In genomic region chr9:109040216-109040615, GRCm38 (mm10) we compare ENCODE assay signal across 12 mouse cellular contexts. TPM values are rescaled to one million over a fixed set of nuclear protein-coding genes. Genes with fewer than 3 reads are reported as not detected.
DNase-seq lines count a peak whose midpoint lies in the region; ATAC-seq lines count a peak whose summit lies in the region.
"Had no signal": no experiment of that assay in that cellular context is flagged by ENCODE, and none has a peak within 500 bp of the region (broad histone marks: within the 10 kb centered on the region; RNA-seq: fewer than 3 reads in every experiment).

No protein-coding gene starts in this region.

- peak overlapping the region; percentile 69 for H3K4me2 ChIP-seq in lung, embryonic 16.5 days (ENCODE audit: low read depth, low read length)
- H3K4me2 ChIP-seq in kidney, embryonic 15.5 days: peak overlapping the region; percentile 84
- H3K4me2 ChIP-seq: hindbrain, embryonic 14.5 days had no signal

- H3K9ac ChIP-seq in lung, embryonic 16.5 days (ENCODE audit: low read length): peak overlapping the region; percentile 44
- H3K9ac ChIP-seq in kidney, embryonic 15.5 days: no peak overlapping the region
- H3K9ac ChIP-seq: hindbrain, embryonic 14.5 days had no signal

- no peak overlapping the region for H3K27ac ChIP-seq in heart, embryonic 10.5 days
- H3K27ac ChIP-seq in lung, embryonic 16.5 days (ENCODE audit: low read length): peak overlapping the region; percentile 79
- no peak overlapping the region for H3K27ac ChIP-seq in kidney, embryonic 15.5 days
- H3K27ac ChIP-seq: hindbrain, embryonic 14.5 days had no signal

- 80% methylated on average over 8 of the region's 8 CpGs for WGBS in heart, embryonic 10.5 days
- WGBS in lung, embryonic 16.5 days: 61% methylated on average over 8 of the region's 8 CpGs
- 79% methylated on average over 8 of the region's 8 CpGs for WGBS in kidney, embryonic 15.5 days

- ATAC-seq in lung, embryonic 16.5 days (ENCODE audit: low read depth): no peak
- ATAC-seq in kidney, embryonic 15.5 days (replicated peaks; ENCODE audit: low FRiP score): no peak
- ATAC-seq: Patski had no signal

- H3K27me3 ChIP-seq in heart, embryonic 10.5 days (ENCODE audit: insufficient read depth, poor library complexity, severe bottlenecking): no peaks in the 10 kb centered on the region
- no peaks in the 10 kb centered on the region for H3K27me3 ChIP-seq in lung, embryonic 16.5 days (ENCODE audit: control insufficient read depth, insufficient read depth, low read depth, low read length)
- H3K27me3 ChIP-seq in kidney, embryonic 15.5 days: no peaks in the 10 kb centered on the region
- H3K27me3 ChIP-seq: Patski had no signal

- peaks cover 42% of the 10 kb centered on the region for H3K4me1 ChIP-seq in heart, embryonic 10.5 days
- H3K4me1 ChIP-seq in lung, embryonic 16.5 days (replicated peaks; ENCODE audit: control insufficient read depth, insufficient read depth, low read length): peaks cover 30% of the 10 kb centered on the region
- H3K4me1 ChIP-seq in kidney, embryonic 15.5 days: peaks cover 34% of the 10 kb centered on the region

- H3K9me3 ChIP-seq in heart, embryonic 10.5 days: no peaks in the 10 kb centered on the region
- no peaks in the 10 kb centered on the region for H3K9me3 ChIP-seq in lung, embryonic 16.5 days (ENCODE audit: control insufficient read depth, low read length)
- H3K9me3 ChIP-seq in kidney, embryonic 15.5 days (replicated peaks): no peaks in the 10 kb centered on the region

- H3K36me3 ChIP-seq in heart, embryonic 10.5 days: no peaks in the 10 kb centered on the region
- H3K36me3 ChIP-seq in lung, embryonic 16.5 days (ENCODE audit: control insufficient read depth, insufficient read depth, low read length): 0 out of 2 replicates have a peak, but pooled peaks cover 2% of the 10 kb centered on the region
- H3K36me3 ChIP-seq in kidney, embryonic 15.5 days: 0 out of 2 replicates have a peak, but pooled peaks cover 4% of the 10 kb centered on the region

- no peak for DNase-seq in heart, embryonic 10.5 days (ENCODE audit: low spot score)
- no peak for DNase-seq in heart, adult 9 months (ENCODE audit: low spot score in 2 of 2)
- DNase-seq in lung, postnatal 10 days: no peak
- peak; percentile 45 for DNase-seq in yolk sac, embryonic 10.5 days (ENCODE audit: low spot score)
- DNase-seq in adrenal gland, postnatal 14 days: no peak
- DNase-seq in right cerebral cortex, postnatal 4 days: no peak
- DNase-seq: adrenal gland, postnatal 10 days had no signal

- peak overlapping the region; percentile 74 for H3K4me3 ChIP-seq in heart, embryonic 10.5 days
- H3K4me3 ChIP-seq in lung, embryonic 16.5 days (ENCODE audit: low read length): peak overlapping the region; percentile 79; the same call in 1 of the 2 replicates
- H3K4me3 ChIP-seq in kidney, embryonic 15.5 days (replicated peaks): no peak overlapping the region
- H3K4me3 ChIP-seq: erythroblast, embryonic 14.5 days had no signal

RNA-seq across cellular contexts. Expression of gene Shisa5, which starts 1.9 kb away (rescaled TPM):
- polyA plus RNA-seq in heart, embryonic 10.5 days (2016; fragmentation: Nextera tagmentation; extraction: Ambion mirVana): 58.2 and 68.5 TPM in 2 replicates
- 120 and 126 TPM in 2 replicates for polyA plus RNA-seq in lung, embryonic 16.5 days (2015; fragmentation: Nextera tagmentation; extraction: Ambion mirVana)
- 81.7 and 95.6 TPM in 2 replicates for polyA plus RNA-seq in kidney, embryonic 15.5 days (2015; fragmentation: Nextera tagmentation; extraction: Ambion mirVana)
- 95.6 and 167 TPM in 2 replicates for total RNA-seq in adrenal gland, postnatal 14 days (2021)

RNA-seq across cellular contexts. Expression of gene Trex1, which starts 19.3 kb away (rescaled TPM):
- polyA plus RNA-seq in heart, embryonic 10.5 days (2016; fragmentation: Nextera tagmentation; extraction: Ambion mirVana): 8.2 and 8.9 TPM in 2 replicates
- 12.1 and 13.2 TPM in 2 replicates for polyA plus RNA-seq in lung, embryonic 16.5 days (2015; fragmentation: Nextera tagmentation; extraction: Ambion mirVana)
- 11.1 and 13.8 TPM in 2 replicates for polyA plus RNA-seq in kidney, embryonic 15.5 days (2015; fragmentation: Nextera tagmentation; extraction: Ambion mirVana)
- 13.7 and 13.8 TPM in 2 replicates for total RNA-seq in adrenal gland, postnatal 14 days (2021)

RNA-seq across cellular contexts. Expression of gene Atrip, which starts 33.7 kb away (rescaled TPM):
- polyA plus RNA-seq in heart, embryonic 10.5 days (2016; fragmentation: Nextera tagmentation; extraction: Ambion mirVana): 20.6 and 26.8 TPM in 2 replicates
- 22.8 and 24.7 TPM in 2 replicates for polyA plus RNA-seq in lung, embryonic 16.5 days (2015; fragmentation: Nextera tagmentation; extraction: Ambion mirVana)
- polyA plus RNA-seq in kidney, embryonic 15.5 days (2015; fragmentation: Nextera tagmentation; extraction: Ambion mirVana): 26.3 and 27.0 TPM in 2 replicates
- total RNA-seq in adrenal gland, postnatal 14 days (2021): 14.6 and 16.0 TPM in 2 replicates

RNA-seq across cellular contexts. Expression of gene Ccdc51, which starts 42.1 kb away (rescaled TPM):
- 19.1 and 19.7 TPM in 2 replicates for polyA plus RNA-seq in heart, embryonic 10.5 days (2016; fragmentation: Nextera tagmentation; extraction: Ambion mirVana)
- 11.2 and 13.1 TPM in 2 replicates for polyA plus RNA-seq in lung, embryonic 16.5 days (2015; fragmentation: Nextera tagmentation; extraction: Ambion mirVana)
- polyA plus RNA-seq in kidney, embryonic 15.5 days (2015; fragmentation: Nextera tagmentation; extraction: Ambion mirVana): 12.9 and 13.6 TPM in 2 replicates
- 15.7 and 17.2 TPM in 2 replicates for total RNA-seq in adrenal gland, postnatal 14 days (2021)

RNA-seq across cellular contexts. Expression of gene Tma7, which starts 42.2 kb away (rescaled TPM):
- 734 and 774 TPM in 2 replicates for polyA plus RNA-seq in heart, embryonic 10.5 days (2016; fragmentation: Nextera tagmentation; extraction: Ambion mirVana)
- 524 and 545 TPM in 2 replicates for polyA plus RNA-seq in lung, embryonic 16.5 days (2015; fragmentation: Nextera tagmentation; extraction: Ambion mirVana)
- 616 and 693 TPM in 2 replicates for polyA plus RNA-seq in kidney, embryonic 15.5 days (2015; fragmentation: Nextera tagmentation; extraction: Ambion mirVana)
- total RNA-seq in adrenal gland, postnatal 14 days (2021): 326 and 340 TPM in 2 replicates
